Mouse (Mus musculus) heart, embryonic 10.5 days (tissue): ENCODE measurements around the gene Agap3. TPM values are rescaled to one million over a fixed set of nuclear protein-coding genes. Genes with fewer than 3 reads are reported as not detected.

Source experiments
- DNase-seq: peaks from one replicate; pipeline ENCODE4 v3.0.0-alpha.2; 2017; ENCODE audit warnings: low spot score
- H3K27ac ChIP-seq: fragments of 300-500 bp; sonication (generic); 2 replicates; pipeline ENCODE4 v1.5.1; 2016; ENCODE audit warnings: mild to moderate bottlenecking
- H3K27me3 ChIP-seq: fragments of 300-500 bp; sonication (generic); 2 replicates; pipeline ENCODE4 v1.6.1; 2016; ENCODE audit warnings: mild to moderate bottlenecking; ENCODE audit not compliant: poor library complexity, insufficient read depth, severe bottlenecking
- H3K36me3 ChIP-seq: fragments of 300-500 bp; sonication (generic); 2 replicates; pipeline ENCODE4 v1.6.1; 2016; ENCODE audit warnings: mild to moderate bottlenecking, moderate library complexity
- H3K4me1 ChIP-seq: fragments of 300-500 bp; sonication (generic); 2 replicates; pipeline ENCODE4 v1.6.1; 2016; ENCODE audit warnings: mild to moderate bottlenecking
- H3K4me3 ChIP-seq: fragments of 300-500 bp; sonication (generic); 2 replicates; pipeline ENCODE4 v1.5.1; 2016; ENCODE audit warnings: mild to moderate bottlenecking, moderate library complexity
- H3K9me3 ChIP-seq: fragments of 300-500 bp; sonication (generic); 2 replicates; pipeline ENCODE4 v1.6.1; 2016; ENCODE audit warnings: mild to moderate bottlenecking, moderate library complexity
- WGBS: fragments of 180-500 bp; shearing (Covaris S2); methylation state at CpG from one replicate; pipeline ENCODE4 v1.1.7; 2016; 5-methylcytosine and 5-hydroxymethylcytosine counted together
- polyA plus RNA-seq: library from polyadenylated mRNA; unstranded; fragments of >200 nt; fragmentation: Nextera tagmentation; extraction: Ambion mirVana; gene quantifications from 2 replicates; pipeline ENCODE4 v1.2.1, GENCODE M21; 2016

Agap3 gene
- polyA plus RNA-seq, 1 experiment from 2014 or later = 30.1 TPM

DNA sequence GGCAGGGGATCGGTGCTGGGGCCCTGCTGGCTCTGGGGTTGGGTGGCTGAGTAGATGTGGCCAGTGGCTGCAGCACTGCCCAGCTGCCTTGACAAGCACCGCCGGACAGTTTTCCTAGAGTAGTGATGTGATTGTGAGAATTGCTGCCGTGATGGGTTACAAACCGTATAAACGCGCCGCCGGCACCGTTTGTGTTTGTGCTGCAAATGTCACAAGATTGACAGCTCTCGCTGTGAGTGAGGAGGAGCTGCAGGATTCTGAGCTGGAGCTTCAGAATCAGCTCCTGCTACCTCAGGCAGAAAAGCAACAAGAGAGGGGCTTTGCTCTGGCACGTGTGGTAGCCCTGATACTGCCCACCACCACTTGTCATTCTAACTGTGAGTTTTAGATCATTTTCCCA lies 14.8 kb downstream of the Agap3 start:
- Histone ChIP-seq H3K4me1 (peaks cover 25% of the 10 kb centered on the region), H3K4me3 (no peak overlapping the region), H3K36me3 (peaks cover under 1% of the 10 kb centered on the region; the same call in 1 of the 2 replicates), H3K27ac (no peak overlapping the region), H3K27me3 (no peaks in the 10 kb centered on the region), H3K9me3 (no peaks in the 10 kb centered on the region)
- WGBS = 63% methylated on average over 12 of the region's 12 CpGs
- no peak for DNase-seq

DNA sequence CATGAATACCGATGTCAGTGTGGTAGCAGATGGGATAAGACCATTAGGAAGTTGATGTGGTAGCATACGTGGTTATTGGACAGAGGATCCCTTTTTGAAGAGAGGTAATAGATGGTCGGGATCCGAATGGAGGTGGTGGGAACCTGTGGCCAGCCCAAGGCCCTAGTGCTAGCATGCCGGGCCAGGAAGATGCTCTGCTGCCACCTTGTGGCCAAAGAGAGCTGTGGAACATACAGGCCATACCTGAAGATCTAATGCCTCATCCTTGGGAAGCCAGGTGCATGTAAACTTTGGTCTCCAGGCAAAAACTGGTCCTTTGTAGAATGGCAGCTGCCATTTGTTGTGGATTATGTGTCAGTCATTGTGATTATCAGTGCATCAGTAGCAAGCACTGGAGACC lies 18.6 kb downstream of the Agap3 start:
- Histone ChIP-seq H3K9me3 (no peaks in the 10 kb centered on the region), H3K4me1 (peaks cover 52% of the 10 kb centered on the region), H3K36me3 (peaks cover under 1% of the 10 kb centered on the region; the same call in 1 of the 2 replicates), H3K4me3 (no peak overlapping the region), H3K27ac (no peak overlapping the region), H3K27me3 (0 out of 2 replicates have a peak, but pooled peaks cover 11% of the 10 kb centered on the region)
- peak; percentile 90 for DNase-seq
- 12% methylated on average over 5 of the region's 5 CpGs for WGBS

DNA sequence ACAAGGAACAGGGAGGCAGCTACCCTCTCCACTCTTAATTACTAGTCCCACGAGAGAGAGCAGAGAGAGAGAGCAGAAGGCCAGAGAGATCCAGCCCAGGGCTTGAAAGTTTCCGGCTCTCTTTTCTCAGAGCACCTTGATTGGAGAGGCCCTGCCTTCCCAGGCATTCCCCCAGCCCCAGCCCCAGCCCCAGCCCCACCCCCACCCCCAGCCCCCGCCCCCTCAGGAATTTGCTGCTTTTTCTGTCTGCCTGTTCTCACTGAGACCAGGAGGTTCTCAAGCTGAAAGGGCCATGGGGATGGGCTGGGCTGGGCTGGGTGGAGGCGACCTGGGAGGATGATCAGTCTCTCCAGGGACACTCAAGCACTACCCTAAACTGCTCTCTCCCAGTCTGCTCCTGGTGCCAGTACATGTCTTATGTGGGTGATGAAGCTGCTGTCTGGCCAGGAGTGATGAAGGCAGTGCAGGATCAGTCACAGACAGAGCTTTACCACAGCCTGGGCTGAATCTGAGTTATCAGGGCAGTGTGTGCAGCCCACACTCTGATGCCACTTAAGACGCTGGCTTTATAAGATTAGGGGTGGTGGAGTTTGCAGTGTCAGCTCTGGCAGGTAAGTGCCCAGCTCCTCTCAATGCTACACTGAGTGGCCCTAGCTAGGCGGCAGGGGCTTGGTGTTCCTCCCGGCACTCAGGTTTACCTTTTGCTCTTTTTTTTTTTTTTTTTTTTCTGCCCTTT lies 21.1 kb downstream of the Agap3 start:
- Histone ChIP-seq H3K9me3 (no peaks in the 10 kb centered on the region), H3K36me3 (peaks cover 24% of the 10 kb centered on the region), H3K27me3 (peaks cover 11% of the 10 kb centered on the region; the same call in 1 of the 2 replicates), H3K27ac (peak overlapping the region; percentile 49), H3K4me1 (peaks cover 48% of the 10 kb centered on the region), H3K4me3 (peak overlapping the region; percentile 31; the same call in 1 of the 2 replicates)
- 17% methylated on average over 7 of the region's 7 CpGs for WGBS
- DNase-seq = no peak

DNA sequence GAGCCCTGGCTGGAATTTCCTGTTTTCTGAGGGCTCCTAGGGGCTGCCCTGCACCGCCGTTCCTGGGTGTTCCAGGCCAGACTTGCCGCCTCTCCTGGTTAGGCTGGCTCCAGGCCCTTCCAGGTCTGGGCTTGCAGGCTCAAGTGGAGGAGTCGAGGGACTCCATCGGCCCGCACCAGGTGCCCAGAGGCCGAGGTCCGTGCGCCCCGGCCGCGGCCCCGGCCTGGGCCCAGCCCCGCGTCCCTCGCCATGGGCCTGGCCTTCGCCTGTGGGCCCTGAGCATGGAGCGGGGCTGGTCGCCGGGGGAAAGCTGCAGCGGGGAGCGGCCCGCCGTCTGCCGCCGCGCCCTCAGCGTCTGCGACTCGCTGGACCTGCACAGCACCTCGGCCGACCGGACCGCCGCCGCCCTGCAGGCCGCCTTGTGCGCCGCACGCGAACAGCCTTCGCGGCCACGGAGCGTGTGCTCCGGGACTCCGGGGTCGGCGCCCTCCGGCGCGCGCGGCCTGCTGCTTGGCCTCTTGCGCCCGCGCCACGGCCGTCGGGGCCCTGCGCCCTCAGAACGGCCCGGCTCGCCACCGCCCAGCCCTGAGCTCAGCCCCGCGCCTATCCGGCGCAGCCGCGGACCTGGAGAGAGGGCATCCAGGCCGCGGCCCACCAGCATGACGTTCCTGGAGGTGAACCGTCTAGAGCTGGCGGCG lies 22.2 kb downstream of the Agap3 start:
- peaks cover 35% of the 10 kb centered on the region for H3K36me3 ChIP-seq
- DNase-seq = no peak
- peak overlapping the region; percentile 72 for H3K4me3 ChIP-seq
- peak overlapping the region; percentile 83 for H3K27ac ChIP-seq
- no peaks in the 10 kb centered on the region for H3K9me3 ChIP-seq
- peaks cover 48% of the 10 kb centered on the region for H3K4me1 ChIP-seq
- peaks cover 11% of the 10 kb centered on the region; the same call in 1 of the 2 replicates for H3K27me3 ChIP-seq
- WGBS = 3% methylated on average over 76 of the region's 77 CpGs

DNA sequence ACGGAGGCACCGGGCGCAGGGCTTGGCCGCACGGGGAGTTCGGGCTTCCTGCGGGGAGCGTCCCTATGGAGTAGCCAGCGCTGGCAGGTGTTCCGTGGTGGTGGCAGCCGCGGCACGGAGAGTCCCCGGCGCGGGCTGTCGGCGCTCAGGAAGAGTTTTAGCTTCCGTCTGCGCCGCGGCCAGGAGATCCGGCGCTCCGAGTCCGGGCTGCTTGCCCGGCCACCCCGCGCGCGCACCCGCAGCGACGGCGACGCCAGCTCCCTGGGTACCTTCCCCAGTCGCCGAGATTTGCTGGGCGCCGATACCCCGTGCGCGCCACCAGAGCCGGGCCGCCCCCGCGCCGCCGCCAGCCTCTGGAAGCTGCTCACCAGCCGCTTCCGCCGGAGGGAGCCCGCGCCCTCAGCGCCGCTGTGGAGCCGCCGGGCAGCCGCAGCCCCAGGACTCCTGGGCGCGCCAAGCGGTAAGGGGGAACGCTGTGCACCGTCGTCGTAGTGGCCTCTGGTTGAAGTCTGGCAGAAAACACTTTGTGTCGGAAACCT lies 22.8 kb downstream of the Agap3 start:
- H3K4me1 ChIP-seq = peaks cover 52% of the 10 kb centered on the region
- H3K27ac ChIP-seq = peak overlapping the region; percentile 83
- H3K36me3 ChIP-seq = peaks cover 41% of the 10 kb centered on the region
- under 1% methylated on average over 67 of the region's 67 CpGs for WGBS
- peaks cover 11% of the 10 kb centered on the region; the same call in 1 of the 2 replicates for H3K27me3 ChIP-seq
- no peaks in the 10 kb centered on the region for H3K9me3 ChIP-seq
- H3K4me3 ChIP-seq = peak overlapping the region; percentile 72
- no peak for DNase-seq

DNA sequence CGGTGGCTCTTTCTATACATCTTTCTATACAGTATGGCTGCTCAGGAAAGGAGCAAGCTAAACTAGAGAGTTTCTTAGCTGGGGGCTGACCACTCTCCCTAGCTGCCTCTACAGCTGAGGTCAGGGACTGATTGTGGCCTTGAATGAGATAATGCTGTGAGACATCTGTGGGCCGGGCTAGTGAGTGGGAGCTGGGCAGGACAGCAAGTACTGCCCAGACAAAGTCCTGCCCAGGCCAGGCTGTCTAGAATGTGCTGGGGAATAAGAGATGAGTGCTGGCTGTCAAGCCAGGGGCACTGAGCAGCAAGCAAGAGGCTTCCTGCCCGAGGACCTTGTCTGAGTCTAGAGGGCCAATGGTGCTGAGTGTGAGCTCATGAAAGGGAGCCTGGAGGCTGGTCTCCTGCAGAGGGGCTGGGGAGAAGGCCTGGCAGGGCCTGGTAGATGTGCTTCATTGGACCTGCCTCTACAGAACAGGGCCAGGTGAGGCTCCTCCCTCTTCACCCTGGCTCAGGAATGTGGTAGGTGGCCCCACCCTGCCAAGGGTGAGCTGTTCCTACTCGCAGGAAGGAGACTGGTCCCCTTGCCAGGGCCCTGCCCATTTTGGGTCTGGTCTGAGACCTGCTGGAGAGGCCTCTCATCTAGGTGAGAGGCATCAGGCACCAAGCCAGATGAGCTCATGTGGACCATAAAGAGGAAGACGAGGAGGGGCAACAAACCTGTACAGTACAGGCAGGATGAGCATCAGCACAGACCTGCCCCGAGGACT lies 23.7 kb downstream of the Agap3 start:
- peaks cover 11% of the 10 kb centered on the region; the same call in 1 of the 2 replicates for H3K27me3 ChIP-seq
- H3K27ac ChIP-seq = no peak overlapping the region
- peak overlapping the region; percentile 72 for H3K4me3 ChIP-seq
- peaks cover 50% of the 10 kb centered on the region for H3K36me3 ChIP-seq
- peaks cover 53% of the 10 kb centered on the region for H3K4me1 ChIP-seq
- no peaks in the 10 kb centered on the region for H3K9me3 ChIP-seq
- WGBS = 59% methylated on average over 6 of the region's 6 CpGs
- no peak for DNase-seq

DNA sequence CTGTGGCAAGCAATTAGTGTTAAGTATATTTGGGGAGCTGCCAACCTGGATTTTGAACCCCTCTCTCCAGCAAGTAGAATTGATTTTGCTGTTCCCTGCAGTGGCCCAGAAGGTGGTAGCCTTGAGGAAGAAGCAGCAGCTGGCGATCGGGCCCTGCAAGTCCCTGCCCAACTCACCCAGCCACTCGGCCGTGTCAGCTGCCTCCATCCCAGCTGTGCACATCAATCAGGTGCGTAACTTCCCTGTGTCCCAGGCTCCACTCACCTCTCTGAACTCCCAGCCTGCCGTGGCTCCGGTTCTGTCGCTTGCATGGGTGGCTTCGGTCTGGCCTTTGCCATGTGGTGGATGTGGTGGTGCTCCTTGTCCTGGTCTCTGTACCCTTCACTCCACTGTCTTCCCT lies 25.9 kb downstream of the Agap3 start:
- peaks cover 69% of the 10 kb centered on the region for H3K36me3 ChIP-seq
- 94% methylated on average over 9 of the region's 9 CpGs for WGBS
- H3K27me3 ChIP-seq = peaks cover 14% of the 10 kb centered on the region; the same call in 1 of the 2 replicates
- H3K4me1 ChIP-seq = peaks cover 59% of the 10 kb centered on the region
- no peaks in the 10 kb centered on the region for H3K9me3 ChIP-seq
- H3K4me3 ChIP-seq = no peak overlapping the region
- no peak overlapping the region for H3K27ac ChIP-seq
- no peak for DNase-seq

DNA sequence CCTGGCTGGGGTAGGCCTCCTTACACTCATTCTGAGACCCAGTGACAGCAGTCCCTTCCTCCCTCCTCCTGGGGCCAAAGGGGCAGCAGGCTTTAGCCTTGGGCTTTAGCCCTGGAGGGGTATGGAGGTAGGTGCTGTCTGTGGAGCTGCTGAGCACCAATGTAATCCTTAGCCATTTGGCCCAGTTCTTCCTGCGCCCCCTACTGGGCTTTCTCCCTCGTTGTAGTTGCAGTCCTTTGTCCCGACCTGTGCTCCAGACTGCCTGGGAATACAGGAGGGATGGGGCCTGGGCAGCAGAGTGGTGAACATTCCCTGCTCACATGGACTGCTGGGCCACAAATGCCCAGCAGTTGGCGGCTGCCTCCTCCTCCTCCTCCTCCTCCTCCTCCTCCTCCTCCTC lies 29.7 kb downstream of the Agap3 start:
- DNase-seq = peak; percentile 87
- Histone ChIP-seq H3K36me3 (peaks cover 80% of the 10 kb centered on the region), H3K27me3 (peaks cover 16% of the 10 kb centered on the region; the same call in 1 of the 2 replicates), H3K27ac (peak overlapping the region; percentile 17; the same call in 1 of the 2 replicates), H3K4me1 (peaks cover 52% of the 10 kb centered on the region), H3K9me3 (no peaks in the 10 kb centered on the region), H3K4me3 (no peak overlapping the region)
- WGBS = 3% methylated on average over 4 of the region's 4 CpGs

DNA sequence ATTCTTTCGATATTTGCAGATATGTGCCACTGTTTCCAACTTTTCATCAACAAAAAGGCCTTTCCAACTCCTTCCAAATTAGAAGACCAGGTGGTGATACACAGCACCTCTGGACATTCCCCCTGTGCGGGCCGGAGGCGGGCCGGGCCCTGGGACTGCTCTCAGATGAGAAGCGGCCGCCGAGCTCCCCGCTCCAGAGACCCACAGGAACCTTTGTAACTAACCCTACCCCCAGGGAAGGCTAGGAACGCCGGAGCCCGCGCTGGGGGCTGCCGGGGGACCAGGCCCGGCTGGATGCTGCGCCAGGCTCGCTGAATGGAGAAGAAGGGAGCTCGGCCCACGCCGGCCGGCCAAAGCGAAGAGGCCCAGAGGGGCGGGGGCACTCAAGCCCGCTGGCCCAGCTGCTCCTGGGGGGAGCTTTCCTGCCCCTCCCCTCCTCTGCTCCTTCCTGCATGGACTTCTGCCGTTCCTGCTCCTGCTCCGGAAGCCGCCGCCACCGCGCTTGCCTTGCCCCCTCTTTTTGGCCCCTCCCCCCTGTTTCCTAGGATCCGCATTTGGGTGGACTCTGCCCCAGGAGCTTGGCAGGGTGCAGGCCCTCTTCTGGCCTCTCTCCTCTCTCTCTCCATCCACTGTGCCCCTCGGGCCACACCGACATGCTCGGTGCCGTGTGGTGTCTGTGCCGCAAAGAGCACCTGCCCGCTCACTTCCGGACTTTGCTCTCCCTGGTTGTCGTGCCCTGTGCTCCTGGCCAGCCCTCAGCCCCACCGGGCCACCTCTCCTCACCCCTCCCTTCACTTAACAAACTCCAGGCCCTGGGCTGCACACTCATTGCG lies 30.5 kb downstream of the Agap3 start:
- no peak for DNase-seq
- peaks cover 16% of the 10 kb centered on the region; the same call in 1 of the 2 replicates for H3K27me3 ChIP-seq
- peaks cover 80% of the 10 kb centered on the region for H3K36me3 ChIP-seq
- no peak overlapping the region for H3K4me3 ChIP-seq
- peaks cover 52% of the 10 kb centered on the region for H3K4me1 ChIP-seq
- H3K9me3 ChIP-seq = no peaks in the 10 kb centered on the region
- peak overlapping the region; percentile 37; the same call in 1 of the 2 replicates for H3K27ac ChIP-seq
- 53% methylated on average over 41 of the region's 41 CpGs for WGBS

DNA sequence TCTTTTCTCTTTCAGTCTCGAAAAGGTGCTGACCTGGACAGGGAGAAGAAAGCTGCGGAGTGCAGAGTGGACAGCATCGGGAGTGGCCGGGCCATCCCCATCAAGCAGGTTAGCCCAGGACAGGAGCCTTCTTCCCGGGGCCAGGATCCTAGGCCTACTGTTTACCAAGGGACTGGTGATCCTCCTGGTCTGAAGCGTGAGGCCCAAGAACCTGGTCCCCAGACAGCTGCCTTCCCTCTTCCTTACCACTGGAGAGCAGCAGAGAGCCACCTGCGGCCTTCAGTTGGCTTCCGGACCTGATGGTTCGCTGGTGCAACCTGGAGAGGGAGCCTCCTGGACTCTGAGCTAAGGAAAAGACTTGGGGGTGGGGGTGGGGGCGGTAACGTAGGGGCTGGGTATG lies 31.3 kb downstream of the Agap3 start:
- DNase-seq = peak; percentile 92
- peaks cover 80% of the 10 kb centered on the region for H3K36me3 ChIP-seq
- peaks cover 52% of the 10 kb centered on the region for H3K4me1 ChIP-seq
- H3K27me3 ChIP-seq = peaks cover 16% of the 10 kb centered on the region; the same call in 1 of the 2 replicates
- WGBS = 28% methylated on average over 11 of the region's 11 CpGs
- H3K4me3 ChIP-seq = no peak overlapping the region
- no peak overlapping the region for H3K27ac ChIP-seq
- H3K9me3 ChIP-seq = no peaks in the 10 kb centered on the region

DNA sequence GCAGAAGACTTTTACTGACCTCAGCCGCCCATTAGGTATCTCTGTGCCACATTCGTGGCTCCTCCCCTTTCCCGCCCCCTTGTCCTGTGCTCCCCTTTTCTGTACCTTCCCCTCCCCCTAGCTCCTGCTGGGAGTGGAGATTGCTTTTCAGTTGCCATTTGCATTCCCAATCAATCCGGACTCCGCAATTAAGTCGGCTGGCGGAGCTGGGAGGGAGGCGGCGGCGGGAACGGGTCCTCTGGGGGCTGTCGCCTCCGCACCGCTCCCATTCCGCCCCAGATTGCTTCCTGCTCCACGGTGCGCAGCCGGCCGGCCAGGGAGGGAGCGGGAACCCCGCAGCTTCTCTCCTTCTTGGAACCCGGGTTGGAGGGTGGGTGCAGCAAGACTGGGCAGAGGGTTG lies 33.0 kb downstream of the Agap3 start:
- peaks cover 16% of the 10 kb centered on the region; the same call in 1 of the 2 replicates for H3K27me3 ChIP-seq
- peak overlapping the region; percentile 42 for H3K27ac ChIP-seq
- WGBS = 16% methylated on average over 22 of the region's 22 CpGs
- no peak for DNase-seq
- H3K4me1 ChIP-seq = peaks cover 47% of the 10 kb centered on the region
- no peaks in the 10 kb centered on the region for H3K9me3 ChIP-seq
- H3K36me3 ChIP-seq = peaks cover 80% of the 10 kb centered on the region
- H3K4me3 ChIP-seq = peak overlapping the region; percentile 49

DNA sequence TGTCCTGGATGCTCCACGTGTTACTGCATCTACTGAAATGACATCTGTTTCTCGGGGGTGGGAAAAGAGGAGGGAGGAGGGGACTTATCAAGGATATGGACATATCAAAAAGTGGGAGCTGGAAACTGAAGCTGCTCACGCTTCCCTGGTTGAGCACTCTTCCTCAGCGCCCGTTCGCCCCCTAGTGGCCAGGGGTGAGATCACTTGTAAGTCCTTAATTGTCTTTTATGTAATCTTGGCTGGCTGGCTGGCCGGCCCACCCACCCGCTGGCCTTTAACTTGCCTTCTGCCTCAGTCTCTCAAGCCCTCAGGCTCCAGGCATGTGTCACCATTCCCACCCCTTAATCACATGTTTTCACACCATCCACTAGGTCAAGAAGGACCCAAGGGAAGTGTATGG lies 34.1 kb downstream of the Agap3 start:
- H3K36me3 ChIP-seq = peaks cover 80% of the 10 kb centered on the region
- H3K4me1 ChIP-seq = peaks cover 46% of the 10 kb centered on the region
- H3K4me3 ChIP-seq = no peak overlapping the region
- WGBS = 1% methylated on average over 8 of the region's 8 CpGs
- peak; percentile 90 for DNase-seq
- H3K27ac ChIP-seq = no peak overlapping the region
- H3K27me3 ChIP-seq = peaks cover 16% of the 10 kb centered on the region; the same call in 1 of the 2 replicates
- H3K9me3 ChIP-seq = no peaks in the 10 kb centered on the region
